Mouse (Mus musculus): ENCODE measurements around the gene Tbx2.

The Tbx2 gene

DNA sequence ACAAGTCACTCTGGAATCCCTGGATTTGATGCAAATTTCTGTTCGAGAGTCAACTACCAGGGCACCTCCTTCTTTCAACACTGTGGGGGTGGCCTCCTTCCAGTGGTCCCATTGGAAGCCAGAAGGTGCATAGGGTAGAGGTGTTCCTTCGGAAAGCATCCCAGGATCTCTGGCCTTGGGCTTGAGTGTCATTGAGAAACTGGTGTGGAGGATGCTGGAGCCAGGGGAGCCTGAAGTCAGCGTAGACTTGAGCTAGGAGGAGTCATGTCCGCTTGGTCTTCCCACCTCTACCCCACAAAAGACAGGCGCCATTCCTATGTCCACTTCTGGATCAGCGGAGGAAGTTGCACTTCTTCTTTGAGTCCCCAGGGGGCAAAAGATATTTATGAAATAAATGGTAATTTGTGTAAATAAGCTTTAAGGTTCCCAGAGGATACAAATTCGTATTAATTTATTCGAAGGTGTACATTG lies 8.9 kb downstream of the Tbx2 start:
- peak; percentile 11 for DNase-seq

DNA sequence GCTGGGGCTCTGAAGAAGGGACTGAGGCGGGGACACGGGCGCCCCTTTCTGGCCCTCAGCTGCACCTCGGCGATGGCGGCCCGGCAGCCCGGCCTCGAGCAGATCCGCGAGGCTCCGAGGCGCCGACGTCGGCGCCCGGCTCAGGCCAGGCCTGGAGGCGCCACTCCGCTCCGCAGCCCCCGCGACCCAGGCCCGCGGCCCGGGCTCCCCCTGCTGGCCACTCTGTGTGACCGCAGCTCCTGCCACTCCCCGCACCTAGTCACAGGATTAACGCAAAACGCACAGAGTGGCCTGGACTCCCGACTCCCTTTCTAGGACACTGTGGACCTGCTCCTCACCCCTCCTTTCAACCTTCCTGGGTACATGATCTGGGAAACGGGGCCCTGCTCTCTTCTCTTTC lies 9.6 kb downstream of the Tbx2 start:
- DNase-seq: peak; percentile 21

DNA sequence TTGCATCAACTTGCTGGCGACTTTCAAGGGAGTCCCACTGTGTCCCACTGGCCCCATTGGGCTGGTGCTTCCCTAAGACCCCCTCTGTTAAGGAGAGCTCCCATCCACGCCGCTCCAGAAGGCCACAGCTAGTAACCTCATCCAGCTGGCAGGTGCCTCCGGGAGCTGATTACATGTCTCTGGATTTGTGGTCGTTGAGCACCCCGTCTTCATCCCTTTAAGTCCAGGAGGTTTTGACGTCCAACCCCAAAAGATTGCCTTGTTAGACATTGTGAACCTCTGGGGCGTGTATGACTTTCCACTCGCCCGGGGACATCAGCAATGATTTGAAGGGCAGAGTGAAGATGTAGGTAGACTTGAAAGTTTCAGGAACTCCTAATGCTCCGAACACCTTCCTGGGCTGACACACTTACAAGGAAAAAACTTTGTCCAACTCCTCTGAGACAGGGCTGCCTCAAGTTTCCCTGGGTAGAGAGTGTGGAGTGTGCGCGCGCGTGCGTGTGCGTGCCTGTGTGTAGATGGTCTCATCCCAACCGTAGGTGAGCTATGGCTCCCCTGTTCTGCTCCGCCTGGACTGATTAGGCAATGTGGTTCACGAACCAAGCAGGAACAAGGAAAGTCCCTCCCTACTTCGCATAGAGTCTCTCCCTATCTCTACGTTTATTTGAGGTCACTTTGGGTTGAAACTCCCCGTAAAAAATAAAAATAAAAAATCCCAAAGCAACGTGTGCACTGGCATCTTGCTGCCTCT lies 10.4 kb downstream of the Tbx2 start:
- no peak for DNase-seq

DNA sequence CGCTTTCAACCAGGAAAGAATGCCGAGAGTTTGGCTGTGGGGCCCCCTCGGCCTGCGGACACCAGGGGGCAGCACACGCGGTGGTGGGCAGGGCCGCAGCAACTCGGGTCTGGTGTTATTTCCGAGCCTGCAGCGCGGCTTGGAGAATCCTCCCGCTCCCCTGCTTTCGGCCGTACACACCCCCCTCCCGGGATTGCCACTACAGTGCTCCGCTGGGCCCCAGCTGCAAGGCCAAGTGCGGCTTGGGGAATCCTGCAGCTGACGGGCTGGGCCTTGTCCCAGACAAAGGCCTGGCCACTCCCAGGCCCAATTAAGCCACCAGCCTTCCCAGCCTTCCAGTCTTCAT lies 11.0 kb downstream of the Tbx2 start:
- peak; percentile 28 for DNase-seq

DNA sequence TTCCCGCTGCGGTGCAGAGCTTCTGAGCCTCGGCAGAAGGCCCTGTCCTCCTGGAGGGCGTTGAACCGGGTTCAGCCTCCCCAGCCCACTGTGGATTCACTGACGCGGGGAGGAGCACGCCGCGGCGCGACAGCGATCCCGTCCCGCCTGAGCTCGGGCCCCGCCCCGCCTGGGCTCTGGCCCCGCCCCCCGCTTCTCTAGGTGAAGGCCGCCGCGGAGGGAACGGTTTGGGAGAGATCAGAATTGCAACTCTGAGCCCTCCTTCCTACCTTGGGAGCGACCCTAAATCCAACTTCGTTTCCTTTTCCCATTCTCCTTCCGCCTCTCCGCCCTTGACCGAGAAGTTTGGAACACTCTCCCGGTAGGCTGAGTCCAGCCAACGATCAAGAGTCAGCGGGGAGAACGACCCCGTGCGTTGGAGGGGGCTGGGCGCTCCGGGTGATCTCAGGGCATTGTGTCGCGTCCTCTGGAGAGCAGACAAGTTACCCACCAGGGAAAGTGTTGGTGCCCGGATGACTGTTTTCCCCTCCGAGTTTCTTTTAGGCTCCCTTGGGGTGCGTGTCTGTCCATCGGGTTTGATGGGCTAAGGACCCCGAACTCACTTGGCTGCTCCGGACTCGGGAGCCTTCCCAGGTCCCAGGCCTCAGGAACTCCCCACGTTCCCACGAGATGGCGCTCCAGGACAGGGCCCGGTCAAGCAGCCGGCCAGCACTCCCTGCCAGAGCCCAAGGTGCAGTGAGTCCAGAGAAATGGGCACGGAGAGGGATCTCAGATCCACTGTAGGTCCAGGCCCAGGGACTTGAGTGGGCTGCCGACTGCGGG lies 12.0 kb downstream of the Tbx2 start:
- peak; percentile 69 for DNase-seq

DNA sequence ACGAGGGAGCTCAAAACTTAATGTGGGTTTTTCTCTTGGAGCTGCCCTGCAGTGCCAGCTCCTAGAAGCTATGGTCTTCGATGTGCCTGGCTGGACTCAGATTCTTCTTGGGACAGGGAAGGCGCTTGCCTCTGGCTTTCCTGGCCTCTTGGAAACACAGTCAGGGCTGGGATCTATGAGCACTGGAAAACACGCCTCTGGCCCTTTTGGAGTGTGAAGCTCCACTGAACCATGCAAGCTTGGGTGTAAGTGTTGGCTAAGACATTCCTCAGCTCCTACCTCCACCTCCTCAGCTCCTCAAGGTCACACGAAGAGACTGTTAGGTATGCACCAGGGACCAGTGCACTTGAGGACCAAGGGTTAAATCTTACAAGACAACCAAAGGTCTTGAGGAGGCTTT lies 12.6 kb downstream of the Tbx2 start:
- no peak for DNase-seq

DNA sequence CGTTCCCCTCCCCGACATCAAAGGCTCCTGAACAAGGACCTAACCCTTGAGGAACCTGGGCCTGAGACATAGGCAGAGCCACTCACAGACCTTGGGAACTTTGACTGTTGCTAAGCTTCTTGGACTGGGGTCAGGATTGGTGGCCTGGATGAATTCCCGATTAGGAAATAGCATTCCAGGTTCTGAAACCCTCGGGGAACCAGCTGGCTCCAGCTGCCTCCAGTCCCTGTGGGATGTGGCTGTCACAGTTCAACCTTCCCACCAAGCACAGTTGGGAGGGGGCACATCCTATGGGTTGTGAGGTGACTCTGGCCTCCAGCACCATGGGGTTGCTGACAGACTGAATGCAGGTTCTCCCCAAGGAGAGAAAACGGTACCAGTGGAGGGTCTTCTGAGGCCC lies 13.6 kb downstream of the Tbx2 start:
- DNase-seq: no peak

DNA sequence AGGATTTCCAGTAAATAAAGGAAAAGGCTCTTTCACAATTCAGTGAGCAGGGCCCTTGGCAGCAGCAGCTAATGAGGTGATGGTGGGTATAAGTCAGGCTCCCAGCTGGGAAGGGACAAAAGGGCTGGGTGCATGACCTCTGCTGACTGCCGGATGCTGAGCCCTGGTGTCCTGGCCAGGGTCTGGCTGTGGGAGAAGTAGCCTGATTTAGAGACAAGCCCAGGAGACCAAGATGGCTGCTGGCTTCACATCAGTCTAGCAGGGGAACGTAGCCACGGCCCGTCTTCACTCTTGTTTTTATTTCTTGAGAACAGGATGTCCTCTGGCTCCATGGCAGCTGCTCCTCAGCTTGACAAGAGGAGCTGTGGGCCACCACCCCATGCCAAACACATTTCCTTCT lies 14.2 kb downstream of the Tbx2 start:
- DNase-seq: no peak

DNA sequence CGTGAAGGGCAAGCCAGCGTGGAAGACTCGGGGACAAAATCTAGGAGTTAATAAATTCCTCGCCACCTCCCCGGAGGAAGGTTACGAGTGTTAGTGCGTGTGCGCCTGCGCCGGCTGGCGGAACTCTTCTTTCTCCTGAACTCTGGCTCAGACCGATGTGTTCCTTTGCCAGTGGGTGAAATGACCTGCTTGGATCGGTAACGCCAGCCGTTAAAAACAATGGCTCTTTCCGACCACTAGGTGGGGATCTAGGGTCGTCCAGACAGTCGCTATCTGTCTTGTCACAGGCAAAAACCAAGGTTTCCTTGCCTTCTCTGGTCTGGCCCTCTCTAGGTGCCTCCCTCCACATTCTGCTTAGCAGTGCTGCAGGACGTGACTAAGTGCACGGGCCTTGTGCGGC lies 16.7 kb downstream of the Tbx2 start:
- peak; percentile 40 for DNase-seq

DNA sequence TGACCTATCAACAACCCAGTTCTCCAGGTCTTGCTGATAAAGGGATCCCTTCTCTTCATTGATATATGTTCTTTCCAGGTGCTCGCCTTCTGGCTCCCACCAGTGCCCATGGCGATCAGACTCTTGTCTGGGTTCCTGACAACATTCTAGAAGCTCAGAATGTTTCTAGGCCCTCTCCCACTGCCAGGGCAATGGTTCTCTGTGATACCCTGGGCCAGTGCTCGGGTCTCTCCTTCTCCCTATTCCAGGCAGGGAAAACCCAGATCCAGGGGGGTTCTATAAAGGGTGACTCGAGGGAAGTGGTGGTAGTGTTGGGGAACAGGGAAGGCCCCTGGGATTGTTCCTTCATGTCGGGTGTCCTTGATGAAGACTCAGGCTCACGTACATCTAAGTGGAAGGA lies 17.9 kb downstream of the Tbx2 start, which contains the start of gene Gm11444:
Gene Gm11444, minus strand, starts transcription at position 101 of the 400 bp plus-strand sequence.
- no peak for DNase-seq

DNA sequence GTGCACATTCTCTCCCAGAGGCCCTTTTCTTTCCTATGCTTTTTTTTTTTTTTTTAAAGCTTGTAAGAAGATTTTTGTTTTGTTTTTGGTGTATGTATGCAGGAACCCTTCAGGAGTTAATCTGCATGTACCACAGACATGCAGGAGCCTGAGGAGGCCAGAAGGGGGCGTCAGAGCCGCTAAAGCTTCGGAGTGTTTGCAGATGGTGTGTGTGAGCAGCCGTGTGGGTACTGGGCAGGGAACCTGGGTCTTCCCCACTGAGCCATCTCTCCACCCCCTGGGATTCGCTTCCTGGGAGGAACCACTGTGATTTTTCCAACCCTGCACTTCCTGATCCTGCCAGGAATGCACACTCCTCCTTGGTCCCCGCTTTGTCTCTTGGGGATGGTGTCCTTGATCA lies 18.4 kb downstream of the Tbx2 start:
- no peak for DNase-seq

DNA sequence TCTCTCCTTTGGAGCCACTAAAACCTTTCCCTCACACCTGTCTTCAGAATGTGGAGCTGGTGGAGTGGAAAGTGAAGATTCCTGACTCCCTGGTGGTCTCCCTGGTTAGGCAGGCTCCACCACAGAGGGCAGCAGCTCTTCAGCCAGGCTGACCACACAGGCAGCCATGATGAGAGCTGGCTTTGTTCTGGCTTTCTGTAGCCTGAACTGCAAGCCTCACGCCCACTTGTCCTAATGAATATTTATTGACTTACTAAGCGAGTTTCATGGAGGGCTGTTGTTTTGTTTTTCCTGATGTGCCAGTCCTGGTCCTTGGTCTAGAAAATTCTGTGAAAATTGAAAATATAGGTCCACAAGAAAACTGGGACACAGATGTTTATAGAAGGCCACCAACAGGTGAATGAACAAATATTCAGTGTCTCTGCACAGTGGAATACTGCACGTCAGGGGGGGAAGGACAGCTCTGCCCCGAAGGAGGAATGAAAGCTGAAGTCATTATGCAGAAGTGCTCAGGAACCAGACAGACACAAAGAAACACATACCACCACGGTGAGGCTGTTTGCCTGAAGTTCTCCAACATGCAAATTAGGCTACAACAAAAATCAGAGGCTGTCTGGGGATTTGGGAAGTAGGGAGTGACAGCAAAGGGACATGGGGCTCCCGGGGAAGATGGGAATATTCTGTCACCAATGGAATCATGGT lies 25.8 kb downstream of the Tbx2 start:
- no peak for DNase-seq

DNA sequence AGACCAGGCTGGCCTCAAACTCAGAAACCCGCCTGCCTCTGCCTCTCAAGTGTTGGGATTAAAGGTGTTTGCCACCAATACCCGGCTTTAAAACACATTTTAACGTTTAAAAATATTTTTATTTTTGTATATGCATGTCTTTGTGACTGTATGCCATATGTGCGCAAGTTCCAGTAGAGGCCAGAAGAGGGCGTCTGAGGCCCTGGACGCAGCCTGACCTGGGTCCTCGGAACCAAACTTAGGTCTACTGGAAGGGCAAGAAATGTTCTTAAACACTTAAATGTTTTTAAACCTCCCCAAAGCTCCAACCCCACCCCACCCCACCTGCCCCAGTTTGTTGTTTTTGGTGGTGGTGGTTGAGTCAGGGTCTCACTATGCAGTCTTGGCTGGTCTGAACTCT lies 32.0 kb downstream of the Tbx2 start:
- no peak for DNase-seq

DNA sequence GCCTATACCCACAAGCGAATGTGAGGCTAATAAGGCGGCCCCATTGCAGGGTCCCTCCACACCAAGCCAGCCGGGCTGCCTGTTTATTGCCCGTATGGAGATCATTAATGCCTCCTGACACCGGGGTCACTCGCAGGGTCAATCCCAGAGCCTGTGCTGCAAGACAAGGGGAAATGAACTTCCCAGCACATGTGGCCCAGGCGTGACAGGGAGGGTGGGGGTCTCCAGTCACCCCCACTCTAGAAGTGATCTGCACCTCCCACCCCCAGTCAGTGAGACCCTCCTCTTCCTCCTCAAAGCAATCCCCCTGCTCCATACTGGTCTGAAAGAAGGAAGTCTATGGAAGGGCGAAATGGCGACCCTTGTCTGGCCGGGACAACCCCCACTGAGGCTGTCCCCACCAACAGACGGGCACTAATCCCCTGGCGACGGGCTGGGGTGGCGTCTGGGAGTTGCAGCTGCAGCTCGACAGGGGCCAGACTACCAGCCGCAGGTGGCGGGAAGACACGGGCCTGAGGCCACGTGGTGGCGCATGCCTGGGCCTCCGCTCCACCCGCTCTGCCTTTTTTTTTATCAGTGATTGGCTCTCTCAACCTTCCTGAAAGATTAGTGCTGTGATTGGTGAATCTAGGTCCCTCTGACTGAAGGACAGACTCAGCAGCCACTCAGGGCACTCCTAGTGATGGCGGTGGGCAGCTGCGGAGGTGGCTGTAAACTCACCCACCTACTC lies 43.9 kb downstream of the Tbx2 start:
- no peak for DNase-seq

DNA sequence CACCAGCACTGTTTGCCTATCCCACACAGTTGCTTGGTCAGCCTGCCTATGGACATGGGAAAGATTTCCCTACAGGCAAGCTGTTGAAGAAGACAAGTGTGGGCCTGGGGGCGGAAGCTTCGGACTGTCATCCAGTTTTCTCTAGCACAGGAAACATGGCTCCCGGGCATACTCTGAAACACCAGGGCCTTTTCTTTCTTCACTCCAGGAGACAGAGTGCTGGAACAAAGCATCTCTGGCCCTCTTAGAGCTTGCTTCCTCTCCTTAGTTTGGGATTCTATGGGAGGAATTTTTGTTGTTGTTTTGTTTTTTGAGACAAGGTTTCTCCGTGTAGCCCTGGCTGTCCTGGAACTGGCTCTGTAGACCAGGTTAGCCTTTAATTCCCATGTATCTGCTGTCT lies 52.1 kb downstream of the Tbx2 start:
- no peak for DNase-seq

DNA sequence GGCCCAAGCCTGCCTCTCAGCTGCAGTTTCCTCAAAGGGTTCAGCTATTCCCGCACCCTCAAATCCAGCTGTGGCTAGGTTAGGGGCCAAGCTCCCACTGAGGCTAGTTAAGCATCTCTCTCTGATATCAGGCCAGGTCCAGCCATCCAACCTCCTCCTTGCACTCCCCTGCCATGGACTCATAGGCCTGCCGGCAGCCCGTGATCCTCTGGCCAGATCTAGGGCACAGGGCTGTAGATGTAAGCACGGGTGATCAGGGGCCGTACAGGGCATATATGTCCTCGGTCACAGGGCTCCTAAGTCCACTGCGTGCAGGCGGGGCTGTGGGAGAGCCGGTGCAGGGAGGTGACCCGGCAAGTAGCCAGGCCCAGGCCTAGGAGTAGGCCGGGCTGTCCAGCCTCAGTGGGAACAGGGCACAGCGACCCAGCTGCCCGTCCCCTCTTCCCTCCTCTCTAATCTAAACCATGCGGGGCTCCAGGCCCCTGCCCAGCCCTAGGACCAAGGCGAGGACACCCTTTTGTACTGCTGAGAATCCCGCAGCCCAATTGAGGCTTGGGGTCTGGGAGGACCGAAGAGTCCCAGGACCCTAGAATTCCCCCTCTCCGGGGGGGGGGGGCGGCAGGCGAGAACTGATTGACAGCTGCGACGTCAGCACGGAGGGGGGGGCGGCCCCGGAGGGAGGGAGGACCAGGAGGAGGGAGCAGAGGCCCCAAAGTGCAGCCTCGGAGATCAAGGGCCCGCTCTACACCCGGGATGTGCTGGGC lies 53.5 kb downstream of the Tbx2 start, which contains the start of gene Tbx4:
Gene Tbx4, plus strand, starts transcription at position 758 of the 764 bp plus-strand sequence.
- no peak for DNase-seq

DNA sequence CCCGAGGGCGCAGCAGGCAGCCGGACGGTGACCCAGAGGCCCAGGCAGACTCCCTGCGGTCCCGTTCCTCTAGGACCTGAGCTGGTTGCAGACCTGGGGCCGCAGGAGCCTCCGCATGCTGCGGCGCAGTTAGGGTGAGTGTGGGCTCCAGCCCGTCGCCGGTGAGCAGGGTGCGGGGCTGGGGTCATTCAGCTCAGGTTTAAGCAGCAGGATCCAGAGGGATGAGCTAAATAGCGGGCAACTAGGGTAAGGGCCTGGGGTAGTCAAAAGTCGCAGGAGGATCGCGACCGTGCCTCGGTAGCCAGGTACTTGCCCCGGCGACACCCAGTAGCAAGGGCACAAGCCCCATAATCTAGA lies 54.1 kb downstream of the Tbx2 start:
- no peak for DNase-seq

DNA sequence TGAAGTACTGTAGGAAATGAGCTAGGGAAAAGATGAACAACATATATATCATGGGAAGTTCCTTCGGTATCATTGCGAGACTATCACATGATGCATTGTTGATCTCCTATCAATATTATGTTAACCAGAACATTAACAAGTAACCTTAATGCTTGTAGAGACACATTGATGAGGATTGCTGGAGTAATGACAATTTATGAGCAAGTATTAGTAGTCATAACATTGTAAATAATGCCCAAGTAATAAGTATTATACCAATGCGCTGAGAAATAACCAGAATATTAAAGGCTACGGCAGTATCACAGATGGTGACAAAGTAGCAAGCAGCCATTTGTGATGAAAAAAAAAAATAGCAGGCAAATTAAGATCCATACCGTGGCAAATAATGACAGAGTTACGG lies 54.9 kb downstream of the Tbx2 start:
- no peak for DNase-seq

DNA sequence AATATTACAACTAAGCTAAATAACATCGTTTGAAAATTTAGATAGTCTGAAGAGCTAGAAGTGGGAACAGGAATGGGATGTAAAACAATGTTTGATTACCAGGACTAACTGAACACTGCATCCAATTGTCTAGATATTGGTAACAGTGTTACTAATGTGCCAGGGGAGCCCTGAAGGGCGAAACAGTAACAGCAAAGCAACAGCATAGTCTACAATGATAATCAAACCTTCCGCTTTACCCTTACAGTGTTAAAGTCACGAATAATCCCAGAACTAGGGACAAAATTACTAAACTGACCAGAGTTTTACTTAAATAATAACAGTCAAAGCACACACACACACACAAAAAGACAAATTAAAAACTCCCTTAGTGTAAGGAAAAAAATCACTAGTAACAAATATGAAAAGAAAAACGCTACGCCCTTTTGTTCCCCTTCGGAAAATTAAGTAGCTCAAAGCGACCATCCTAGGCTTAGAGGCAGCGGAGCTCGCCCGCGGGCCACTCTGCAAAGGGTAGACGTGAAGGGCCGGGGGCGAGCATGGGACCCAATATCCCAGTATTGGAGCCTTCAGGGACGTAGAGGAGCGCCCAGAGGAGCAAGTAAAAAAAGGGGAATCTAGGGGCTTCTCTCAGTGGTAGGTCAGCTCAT lies 55.6 kb downstream of the Tbx2 start:
- no peak for DNase-seq

DNA sequence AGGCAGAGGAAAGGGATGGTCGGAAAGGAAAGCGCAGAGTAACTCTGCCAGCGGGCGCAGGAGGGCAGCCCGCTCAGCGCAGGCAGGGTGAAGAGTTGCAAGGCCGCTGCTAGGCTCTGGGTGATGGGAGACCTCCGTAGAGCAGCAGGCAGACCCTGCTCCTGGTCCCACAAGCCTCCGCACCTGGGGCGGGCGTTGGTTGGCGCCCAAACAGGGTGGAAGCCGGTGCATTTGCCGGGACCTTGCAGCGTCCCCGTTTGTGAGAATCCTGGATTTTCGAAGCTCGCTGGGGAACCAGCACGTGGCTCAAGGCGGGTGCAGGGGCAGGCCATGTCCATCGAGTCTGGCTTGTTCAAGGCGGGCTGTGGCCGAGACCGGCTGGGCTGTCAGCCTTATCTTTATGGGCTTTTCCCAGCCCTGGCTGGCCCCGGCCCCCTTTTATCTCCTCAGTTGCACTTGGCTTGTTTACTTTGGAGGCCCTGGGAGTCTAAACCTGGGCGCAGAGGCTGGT lies 56.2 kb downstream of the Tbx2 start:
- no peak for DNase-seq

DNA sequence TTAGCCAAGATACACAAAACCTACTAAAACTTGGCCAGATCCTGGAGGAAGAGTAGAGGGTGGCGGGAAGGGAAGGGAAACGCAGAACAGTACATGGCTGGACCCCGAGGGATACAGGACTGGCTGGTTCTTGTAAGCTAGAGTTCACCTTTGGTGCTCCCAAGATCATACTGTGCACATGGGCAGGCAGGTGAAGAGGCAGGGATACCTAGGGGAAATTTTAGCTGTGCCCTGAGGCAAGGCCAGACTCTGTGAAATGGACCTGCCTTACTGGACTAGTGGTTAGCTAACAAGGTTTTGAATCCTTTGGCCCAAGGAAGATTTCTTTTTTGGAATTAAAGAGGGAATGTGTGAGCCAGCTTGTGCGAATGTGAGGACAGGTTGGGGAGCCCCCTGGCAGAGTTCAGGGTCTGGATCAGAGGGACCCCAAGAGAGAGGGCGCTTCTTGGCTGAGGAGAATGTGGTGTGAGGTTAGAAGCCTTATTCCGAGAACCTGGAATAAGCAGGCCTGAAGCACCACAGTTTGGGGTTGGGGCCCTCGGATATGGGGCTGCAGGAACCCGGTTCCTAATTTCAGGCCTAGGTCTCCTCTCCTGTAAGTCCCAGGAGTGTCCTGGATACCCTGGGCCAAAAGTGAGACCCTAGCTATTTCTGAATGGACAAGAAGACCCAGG lies 56.8 kb downstream of the Tbx2 start:
- no peak for DNase-seq
